Mouse (Mus musculus) bone marrow, adult 2 months (tissue): Measurements from ENCODE around the gene Prkar2b. TPM values are rescaled to one million over a fixed set of nuclear protein-coding genes. Genes with fewer than 3 reads are reported as not detected.

Experiments used
- H3K27ac ChIP-seq: fragments of 200-500 bp; 2 replicates; pipeline ENCODE4 v1.5.1; 2012; ENCODE audit warnings: low read depth, mild to moderate bottlenecking, control low read depth, inconsistent platforms, low read length; ENCODE audit not compliant: control insufficient read depth, poor library complexity, insufficient read depth
- H3K4me1 ChIP-seq: fragments of 200-500 bp; 2 replicates; pipeline ENCODE4 v1.6.1; 2011; ENCODE audit warnings: low read length; ENCODE audit not compliant: control insufficient read depth, insufficient read depth
- H3K4me3 ChIP-seq: fragments of 200-500 bp; replicated peaks from 2 replicates; pipeline ENCODE3; 2011; ENCODE audit warnings: mild to moderate bottlenecking, low read depth, low read length, control low read depth; ENCODE audit not compliant: control insufficient read depth
- CTCF ChIP-seq: fragments of 200-500 bp; IDR thresholded peaks from 2 replicates; pipeline ENCODE4 v1.5.1; 2011; ENCODE audit warnings: low read length, control low read depth; ENCODE audit not compliant: control insufficient read depth, insufficient read depth
- POLR2A ChIP-seq: fragments of 200-500 bp; IDR thresholded peaks from 2 replicates; pipeline ENCODE4 v1.6.1; 2011; ENCODE audit warnings: low read depth, mild to moderate bottlenecking, control low read depth, low read length, borderline replicate concordance; ENCODE audit not compliant: control insufficient read depth
- WGBS: fragments of 180-500 bp; shearing (Covaris S2); methylation state at CpG from one replicate; pipeline ENCODE4 v1.1.7; 2018; 5-methylcytosine and 5-hydroxymethylcytosine counted together
- polyA plus RNA-seq: library from polyadenylated mRNA; stranded (reverse); fragments of >200 nt; gene quantifications from 2 replicates; pipeline ENCODE4 v1.2.4, GENCODE M21; 2011; ENCODE audit warnings: low replicate concordance; ENCODE audit not compliant: missing spikeins, insufficient read depth, insufficient read length

The Prkar2b gene
- polyA plus RNA-seq, 1 experiment, result 124 TPM

GRCm38 (mm10) chr12:31949759-31950658 lies 111.1 kb downstream of the Prkar2b start, which contains the start of gene Hbp1:
Hbp1 (minus strand) TSS chr12:31950535.
- WGBS, result under 1% methylated on average over 66 of the region's 71 CpGs
- H3K4me3 ChIP-seq, result peak within 1 kb of the TSS; percentile 85
- H3K27ac ChIP-seq, result peak within 1 kb of the TSS; percentile 93
- no peaks in the 10 kb centered on the region for H3K4me1 ChIP-seq
- no peak for TF ChIP-seq CTCF
- peak; percentile 70; the same call in 1 of the 2 replicates for TF ChIP-seq POLR2A

GRCm38 (mm10) chr12:31949193-31949741 lies 111.8 kb downstream of the Prkar2b start:
- H3K4me1 ChIP-seq, result no peaks in the 10 kb centered on the region
- H3K4me3 ChIP-seq, result peak overlapping the region; percentile 85
- no peak; the same call in 1 of the 2 replicates for TF ChIP-seq CTCF
- peak; percentile 56; the same call in 1 of the 2 replicates for TF ChIP-seq POLR2A
- under 1% methylated on average over 58 of the region's 58 CpGs for WGBS
- H3K27ac ChIP-seq, result peak overlapping the region; percentile 93

GRCm38 (mm10) chr12:31948101-31949000 lies 112.7 kb downstream of the Prkar2b start:
- peaks cover 1% of the 10 kb centered on the region for H3K4me1 ChIP-seq
- 32% methylated on average over 7 of the region's 7 CpGs for WGBS
- no peak overlapping the region for H3K4me3 ChIP-seq
- no peak for TF ChIP-seq CTCF
- TF ChIP-seq POLR2A, result no peak
- H3K27ac ChIP-seq, result no peak overlapping the region

GRCm38 (mm10) chr12:31947476-31947875 lies 113.6 kb downstream of the Prkar2b start:
- Histone ChIP-seq H3K4me3 (no peak overlapping the region), H3K27ac (no peak overlapping the region), H3K4me1 (peaks cover 2% of the 10 kb centered on the region)
- WGBS, result 83% methylated on average over 5 of the region's 5 CpGs
- TF ChIP-seq POLR2A (no peak), CTCF (0 out of 2 replicates have a peak, but pooled peaks have one; percentile 7)

GRCm38 (mm10) chr12:31944405-31944804 lies 116.7 kb downstream of the Prkar2b start:
- TF ChIP-seq CTCF (no peak), POLR2A (no peak)
- Histone ChIP-seq H3K27ac (no peak overlapping the region), H3K4me3 (no peak overlapping the region), H3K4me1 (peaks cover 2% of the 10 kb centered on the region)
- WGBS, result 79% methylated on average over 2 of the region's 2 CpGs

GRCm38 (mm10) chr12:31943020-31943654 lies 118.0 kb downstream of the Prkar2b start:
- 55% methylated on average over 4 of the region's 4 CpGs for WGBS
- H3K27ac ChIP-seq, result no peak overlapping the region
- TF ChIP-seq CTCF (no peak), POLR2A (no peak)
- H3K4me3 ChIP-seq, result no peak overlapping the region
- peaks cover 2% of the 10 kb centered on the region for H3K4me1 ChIP-seq

- H3K4me1 ChIP-seq, result peaks cover 2% of the 10 kb centered on the region
- no peak overlapping the region for H3K27ac ChIP-seq
- TF ChIP-seq POLR2A, result no peak
- no peak for TF ChIP-seq CTCF
- no peak overlapping the region for H3K4me3 ChIP-seq
Measured at GRCm38 (mm10) chr12:31939026-31939425, 122.1 kb downstream of the Prkar2b start.
